Comparison of ENCODE assay signal across 15 mouse cellular contexts in genomic region chr4:149219401-149220041, GRCm38 (mm10). TPM values are rescaled to one million over a fixed set of nuclear protein-coding genes. Genes with fewer than 3 reads are reported as not detected.
DNase-seq lines count a peak whose midpoint lies in the region; ATAC-seq lines count a peak whose summit lies in the region.
"Had no signal": no experiment of that assay in that cellular context is flagged by ENCODE, and none has a peak within 500 bp of the region (broad histone marks: within the 10 kb centered on the region; RNA-seq: fewer than 3 reads in every experiment).

No protein-coding gene starts in this region.

- H3K4me3 ChIP-seq in embryonic facial prominence, embryonic 15.5 days (replicated peaks) = no peak overlapping the region
- H3K4me3 ChIP-seq in hindbrain, embryonic 12.5 days = no peak overlapping the region
- no peak overlapping the region for H3K4me3 ChIP-seq in midbrain, embryonic 15.5 days
- H3K4me3 ChIP-seq: heart, embryonic 12.5 days; lung, embryonic 15.5 days; megakaryocyte, embryonic 14.5 days had no signal

- H3K4me1 ChIP-seq in embryonic facial prominence, embryonic 15.5 days = peaks cover 23% of the 10 kb centered on the region
- peaks cover 12% of the 10 kb centered on the region for H3K4me1 ChIP-seq in hindbrain, embryonic 12.5 days
- peaks cover 9% of the 10 kb centered on the region for H3K4me1 ChIP-seq in midbrain, embryonic 15.5 days

- WGBS in embryonic facial prominence, embryonic 15.5 days = 67% methylated on average over 12 of the region's 12 CpGs
- WGBS in hindbrain, embryonic 12.5 days = 63% methylated on average over 12 of the region's 12 CpGs
- WGBS in midbrain, embryonic 15.5 days = 49% methylated on average over 12 of the region's 12 CpGs

- peak overlapping the region; percentile 48; the same call in 1 of the 2 replicates for H3K27ac ChIP-seq in embryonic facial prominence, embryonic 15.5 days (replicated peaks)
- H3K27ac ChIP-seq in hindbrain, embryonic 12.5 days = peak overlapping the region; percentile 67
- peak overlapping the region; percentile 63 for H3K27ac ChIP-seq in midbrain, embryonic 15.5 days
- H3K27ac ChIP-seq: lung, embryonic 15.5 days; stomach, postnatal 0 days had no signal

- H3K9ac ChIP-seq in embryonic facial prominence, embryonic 15.5 days = no peak overlapping the region
- no peak overlapping the region for H3K9ac ChIP-seq in hindbrain, embryonic 12.5 days
- H3K9ac ChIP-seq in midbrain, embryonic 15.5 days = no peak overlapping the region
- H3K9ac ChIP-seq: heart, embryonic 12.5 days; lung, embryonic 15.5 days had no signal

- ATAC-seq in embryonic facial prominence, embryonic 15.5 days (ENCODE audit: insufficient number of reproducible peaks, low FRiP score, low TSS enrichment, low read depth) = no peak
- 0 out of 2 replicates have a peak, but pooled peaks have one; percentile 39 for ATAC-seq in hindbrain, embryonic 12.5 days (ENCODE audit: low FRiP score)
- peak; percentile 51 for ATAC-seq in midbrain, embryonic 15.5 days (replicated peaks)
- ATAC-seq: inflammation-experienced regulatory T-cells, adult 6 months had no signal

- H3K27me3 ChIP-seq in embryonic facial prominence, embryonic 15.5 days = no peaks in the 10 kb centered on the region
- H3K27me3 ChIP-seq in hindbrain, embryonic 12.5 days = no peaks in the 10 kb centered on the region
- H3K27me3 ChIP-seq in midbrain, embryonic 15.5 days (replicated peaks) = no peaks in the 10 kb centered on the region
- H3K27me3 ChIP-seq: heart, embryonic 12.5 days; lung, embryonic 15.5 days had no signal

- H3K9me3 ChIP-seq in embryonic facial prominence, embryonic 15.5 days (replicated peaks) = no peaks in the 10 kb centered on the region
- H3K9me3 ChIP-seq in hindbrain, embryonic 12.5 days (replicated peaks) = 0 out of 2 replicates have a peak, but pooled peaks cover 5% of the 10 kb centered on the region
- H3K9me3 ChIP-seq in midbrain, embryonic 15.5 days = no peaks in the 10 kb centered on the region
- H3K9me3 ChIP-seq: heart, embryonic 12.5 days; lung, embryonic 15.5 days had no signal

- no peak overlapping the region for H3K4me2 ChIP-seq in embryonic facial prominence, embryonic 15.5 days (replicated peaks)
- H3K4me2 ChIP-seq in hindbrain, embryonic 12.5 days (replicated peaks) = no peak overlapping the region
- no peak overlapping the region for H3K4me2 ChIP-seq in midbrain, embryonic 15.5 days
- H3K4me2 ChIP-seq: heart, embryonic 12.5 days; lung, embryonic 15.5 days had no signal

- peaks cover 52% of the 10 kb centered on the region for H3K36me3 ChIP-seq in embryonic facial prominence, embryonic 15.5 days
- H3K36me3 ChIP-seq in hindbrain, embryonic 12.5 days = peaks cover 85% of the 10 kb centered on the region
- peaks cover 53% of the 10 kb centered on the region for H3K36me3 ChIP-seq in midbrain, embryonic 15.5 days (replicated peaks)

- DNase-seq in ZHBTc4 (ENCODE audit: low read depth, low spot score) = peak; percentile 27
- no peak for DNase-seq in layer of hippocampus, postnatal 10 days (ENCODE audit: low spot score in 2 of 2)
- DNase-seq in T-cell, adult 2 months (ENCODE audit: low spot score) = no peak
- no peak for DNase-seq in ovary, postnatal 14 days (ENCODE audit: low spot score)
- DNase-seq: adrenal gland, postnatal 25 days; gastrocnemius, postnatal 14 days; thymus, postnatal 4 days had no signal

RNA-seq across cellular contexts. Expression of gene Pgd, which starts 53.0 kb away (rescaled TPM):
- polyA plus RNA-seq in embryonic facial prominence, embryonic 15.5 days (2015; fragmentation: Nextera tagmentation; extraction: Ambion mirVana) = 104 and 106 TPM in 2 replicates
- 116 and 123 TPM in 2 replicates for polyA plus RNA-seq in hindbrain, embryonic 12.5 days (2016; fragmentation: Nextera tagmentation; extraction: Ambion mirVana)
- 121 and 124 TPM in 2 replicates for polyA plus RNA-seq in midbrain, embryonic 15.5 days (2015; fragmentation: Nextera tagmentation; extraction: Ambion mirVana)
- 10 to 100 TPM; 52.0 to 52.1 TPM for total RNA-seq in layer of hippocampus, postnatal 10 days (2021)
